Mouse (Mus musculus) macrophage (primary cell): ENCODE results near the gene Gm13275. TPM values are rescaled to one million over a fixed set of nuclear protein-coding genes. Genes with fewer than 3 reads are reported as not detected.
"Not testable (repeated sequence)": the region's sequence is repeated elsewhere in the genome, so short reads cannot be mapped to it uniquely, and the experiment has no call there.

Source experiments
- H3K27ac ChIP-seq: fragments of 350-480 bp; formaldehyde crosslinking; 2 replicates; pipeline ENCODE4 v1.9.0; 2021
- H3K36me3 ChIP-seq: fragments of 350-480 bp; formaldehyde crosslinking; 2 replicates; pipeline ENCODE4 v1.9.0; 2021; ENCODE audit errors: inconsistent target
- H3K4me3 ChIP-seq: fragments of 350-480 bp; formaldehyde crosslinking; 2 replicates; pipeline ENCODE4 v1.9.0; 2021; ENCODE audit errors: inconsistent target
- H3K79me2 ChIP-seq: fragments of 350-480 bp; formaldehyde crosslinking; 2 replicates; pipeline ENCODE4 v1.9.0; 2021; ENCODE audit errors: inconsistent target
- WGBS: methylation state at CpG from one replicate; pipeline ENCODE4 v1.1.7; 2026; ENCODE audit warnings: inconsistent platforms; ENCODE audit not compliant: missing documents; 5-methylcytosine and 5-hydroxymethylcytosine counted together
- polyA plus RNA-seq: library from polyadenylated mRNA; stranded (reverse); fragments of 250-400 nt; gene quantifications from 3 replicates; pipeline ENCODE4 v1.2.4, GENCODE M21; 2018; ENCODE audit warnings: inconsistent platforms

Gene Gm13275
- polyA plus RNA-seq, 1 experiment from 2014 or later, result not detected

GRCm38 (mm10) chr4:88780320-88780719, 14.0 kb upstream of the Gm13275 start:
- WGBS, result 90% methylated on average over 2 of the region's 18 CpGs
- H3K4me3 ChIP-seq, H3K27ac ChIP-seq, H3K36me3 ChIP-seq, H3K79me2 ChIP-seq: not testable (repeated sequence)

- H3K36me3 ChIP-seq, H3K79me2 ChIP-seq: not testable (repeated sequence)
- Histone ChIP-seq H3K27ac (0 out of 2 replicates have a peak within 1 kb of the TSS, but pooled peaks have one; percentile 33), H3K4me3 (peak within 1 kb of the TSS; percentile 12; the same call in 1 of the 2 replicates)
- no CpG with 5 or more reads among the region's 7 CpGs for WGBS
Measured at GRCm38 (mm10) chr4:88781831-88782230, 12.5 kb upstream of the Gm13275 start, which contains the start of gene Ifnz. Ifnz (plus strand) TSS chr4:88782131.

GRCm38 (mm10) chr4:88782335-88782734, 12.0 kb upstream of the Gm13275 start:
- H3K36me3 ChIP-seq, H3K79me2 ChIP-seq: not testable (repeated sequence)
- Histone ChIP-seq H3K27ac (0 out of 2 replicates have a peak overlapping the region, but pooled peaks have one; percentile 33), H3K4me3 (peak overlapping the region; percentile 12; the same call in 1 of the 2 replicates)
- WGBS, result no CpG with 5 or more reads among the region's 31 CpGs

- H3K27ac ChIP-seq, H3K79me2 ChIP-seq, H3K36me3 ChIP-seq, H3K4me3 ChIP-seq: not testable (repeated sequence)
- no CpG with 5 or more reads among the region's 27 CpGs for WGBS
Measured at GRCm38 (mm10) chr4:88785409-88785808, 8.9 kb upstream of the Gm13275 start, which contains the start of gene Gm13276. Gm13276 (plus strand) TSS chr4:88785709.

- not testable (repeated sequence) for H3K4me3 ChIP-seq, H3K79me2 ChIP-seq, H3K27ac ChIP-seq, H3K36me3 ChIP-seq
- WGBS, result no CpG with 5 or more reads among the region's 28 CpGs
Measured at GRCm38 (mm10) chr4:88788402-88788801, 5.9 kb upstream of the Gm13275 start, which contains the start of gene Gm13277. Gm13277 (plus strand) TSS chr4:88788632.

GRCm38 (mm10) chr4:88791250-88791649, 3.0 kb upstream of the Gm13275 start, which contains the start of gene Gm13278:
Gm13278 (plus strand) TSS chr4:88791550.
- not testable (repeated sequence) for H3K27ac ChIP-seq, H3K4me3 ChIP-seq, H3K36me3 ChIP-seq, H3K79me2 ChIP-seq
- whole genome bisulfite sequencing, result no CpG with 5 or more reads among the region's 28 CpGs

- H3K79me2 ChIP-seq, H3K27ac ChIP-seq, H3K4me3 ChIP-seq, H3K36me3 ChIP-seq: not testable (repeated sequence)
- no CpG with 5 or more reads among the region's 28 CpGs for WGBS
Measured at GRCm38 (mm10) chr4:88797097-88797496, 2.8 kb downstream of the Gm13275 start, which contains the start of gene Gm13279. Gm13279 (plus strand) TSS chr4:88797397.

- not testable (repeated sequence) for H3K36me3 ChIP-seq, H3K4me3 ChIP-seq, H3K79me2 ChIP-seq, H3K27ac ChIP-seq
- WGBS, result no CpG with 5 or more reads among the region's 7 CpGs
Measured at GRCm38 (mm10) chr4:88799365-88799764, 5.1 kb downstream of the Gm13275 start, which contains the start of gene Gm13285. Gm13285 (plus strand) TSS chr4:88799665.

- H3K4me3 ChIP-seq, H3K79me2 ChIP-seq, H3K36me3 ChIP-seq, H3K27ac ChIP-seq: not testable (repeated sequence)
- WGBS, result no CpG with 5 or more reads among the region's 29 CpGs
Measured at GRCm38 (mm10) chr4:88802954-88803353, 8.7 kb downstream of the Gm13275 start, which contains the start of gene Gm13287. Gm13287 (plus strand) TSS chr4:88803254.

- H3K79me2 ChIP-seq, H3K4me3 ChIP-seq, H3K36me3 ChIP-seq, H3K27ac ChIP-seq: not testable (repeated sequence)
- no CpG with 5 or more reads among the region's 8 CpGs for WGBS
Measured at GRCm38 (mm10) chr4:88805231-88805630, 10.9 kb downstream of the Gm13275 start, which contains the start of gene Gm13288. Gm13288 (plus strand) TSS chr4:88805531.

- H3K4me3 ChIP-seq, H3K36me3 ChIP-seq, H3K27ac ChIP-seq, H3K79me2 ChIP-seq: not testable (repeated sequence)
- no CpG with 5 or more reads among the region's 34 CpGs for WGBS
Measured at GRCm38 (mm10) chr4:88805761-88806160, 11.5 kb downstream of the Gm13275 start.

- no peak within 1 kb of the TSS for H3K4me3 ChIP-seq
- no peak within 1 kb of the TSS for H3K27ac ChIP-seq
- 80% methylated on average over 2 of the region's 3 CpGs for WGBS
- no peaks in the 10 kb centered on the region for H3K36me3 ChIP-seq
- no peaks in the 10 kb centered on the region for H3K79me2 ChIP-seq
Measured at GRCm38 (mm10) chr4:88815928-88816327, 21.6 kb downstream of the Gm13275 start, which contains the start of gene Ifna7. Ifna7 (plus strand) TSS chr4:88816228.

GRCm38 (mm10) chr4:88819659-88820058, 25.4 kb downstream of the Gm13275 start, which contains the start of gene Ifna11:
Ifna11 (plus strand) TSS chr4:88819959.
- Histone ChIP-seq H3K36me3 (no peaks in the 10 kb centered on the region), H3K79me2 (no peaks in the 10 kb centered on the region), H3K4me3 (no peak within 1 kb of the TSS), H3K27ac (no peak within 1 kb of the TSS)
- WGBS, result 92% methylated on average over 1 of the region's 1 CpGs

- Histone ChIP-seq H3K4me3 (no peak overlapping the region), H3K36me3 (no peaks in the 10 kb centered on the region), H3K27ac (no peak overlapping the region), H3K79me2 (no peaks in the 10 kb centered on the region)
- WGBS, result 0% methylated on average over 3 of the region's 4 CpGs
Measured at GRCm38 (mm10) chr4:88822995-88823394, 28.7 kb downstream of the Gm13275 start.

GRCm38 (mm10) chr4:88827116-88827515, 32.8 kb downstream of the Gm13275 start, which contains the start of gene Ifna6:
Ifna6 (plus strand) TSS chr4:88827416.
- not testable (repeated sequence) for H3K79me2 ChIP-seq, H3K36me3 ChIP-seq, H3K4me3 ChIP-seq, H3K27ac ChIP-seq

GRCm38 (mm10) chr4:88830523-88830922, 36.2 kb downstream of the Gm13275 start:
- no peaks in the 10 kb centered on the region for H3K79me2 ChIP-seq
- H3K4me3 ChIP-seq, result no peak overlapping the region
- WGBS, result 41% methylated on average over 3 of the region's 4 CpGs
- no peaks in the 10 kb centered on the region for H3K36me3 ChIP-seq
- no peak overlapping the region for H3K27ac ChIP-seq
